Mouse (Mus musculus) G1E (cell line): ENCODE results near the gene Srrm3.

Source experiments
- CTCF ChIP-seq: IDR thresholded peaks from 2 replicates; pipeline ENCODE4 v1.5.1; 2012; ENCODE audit warnings: low read depth, low read length, inconsistent platforms, mixed read lengths
- GATA1 ChIP-seq: IDR thresholded peaks from 2 replicates; pipeline ENCODE4 v1.6.1; 2012; ENCODE audit warnings: borderline replicate concordance, low read length, inconsistent platforms, mixed read lengths
- GATA2 ChIP-seq: IDR thresholded peaks from 2 replicates; pipeline ENCODE4 v1.6.1; 2012; ENCODE audit warnings: low read depth, low read length, inconsistent platforms, borderline replicate concordance
- POLR2AphosphoS5 ChIP-seq: IDR thresholded peaks from 2 replicates; pipeline ENCODE4 v1.6.1; 2012; ENCODE audit warnings: low read depth, low read length, inconsistent platforms; ENCODE audit not compliant: insufficient replicate concordance
- TAL1 ChIP-seq: conservative IDR thresholded peaks from 2 replicates; pipeline ENCODE4 v1.6.1; 2012; ENCODE audit warnings: low read depth, low read length, inconsistent platforms, mixed read lengths

- TF ChIP-seq TAL1 = no peak
- TF ChIP-seq GATA1 = no peak
- TF ChIP-seq CTCF = no peak
- no peak for TF ChIP-seq GATA2
- TF ChIP-seq POLR2AphosphoS5 = no peak
Measured at GRCm38 (mm10) chr5:135873753-135874152, 67.1 kb downstream of the Srrm3 start.
